Mouse (Mus musculus) midbrain, embryonic 15.5 days (tissue): ENCODE results near the gene Inip. TPM values are rescaled to one million over a fixed set of nuclear protein-coding genes. Genes with fewer than 3 reads are reported as not detected.

ENCODE experiments used
- ATAC-seq: fragments of 200-750 bp; cut with Nextera tagmentation; replicated peaks from 2 replicates; pipeline ENCODE4 v1.8.0; 2017; ENCODE audit warnings: moderate TSS enrichment
- H3K27ac ChIP-seq: fragments of 300-500 bp; sonication (generic); 2 replicates; pipeline ENCODE4 v1.5.1; 2015; ENCODE audit warnings: mild to moderate bottlenecking, inconsistent platforms
- H3K27me3 ChIP-seq: fragments of 300-500 bp; sonication (generic); replicated peaks from 2 replicates; pipeline ENCODE4 v1.6.1; 2015; ENCODE audit warnings: inconsistent platforms
- H3K36me3 ChIP-seq: fragments of 300-500 bp; sonication (generic); replicated peaks from 2 replicates; pipeline ENCODE4 v1.6.1; 2015; ENCODE audit warnings: inconsistent platforms
- H3K4me1 ChIP-seq: fragments of 300-500 bp; sonication (generic); 2 replicates; pipeline ENCODE4 v1.6.1; 2015; ENCODE audit warnings: inconsistent platforms
- H3K4me2 ChIP-seq: fragments of 300-500 bp; sonication (generic); 2 replicates; pipeline ENCODE4 v1.6.1; 2015; ENCODE audit warnings: inconsistent platforms, mild to moderate bottlenecking, moderate library complexity
- H3K4me3 ChIP-seq: fragments of 300-500 bp; sonication (generic); 2 replicates; pipeline ENCODE4 v1.5.1; 2015; ENCODE audit warnings: mild to moderate bottlenecking, inconsistent platforms
- H3K9ac ChIP-seq: fragments of 300-500 bp; sonication (generic); 2 replicates; pipeline ENCODE4 v1.6.1; 2015; ENCODE audit warnings: mild to moderate bottlenecking, inconsistent platforms
- H3K9me3 ChIP-seq: fragments of 300-500 bp; sonication (generic); 2 replicates; pipeline ENCODE4 v1.6.1; 2016; ENCODE audit warnings: inconsistent platforms
- WGBS: fragments of 180-500 bp; shearing (Covaris S2); methylation state at CpG from one replicate; pipeline ENCODE4 v1.1.7; 2015; ENCODE audit warnings: mixed read lengths; 5-methylcytosine and 5-hydroxymethylcytosine counted together
- polyA plus RNA-seq: library from polyadenylated mRNA; unstranded; fragments of >200 nt; fragmentation: Nextera tagmentation; extraction: Ambion mirVana; gene quantifications from 2 replicates; pipeline ENCODE4 v1.2.1, GENCODE M21; 2015

Inip gene
- polyA plus RNA-seq, result 55.4 and 61.4 TPM in 2 replicates

GRCm38 (mm10) chr4:59801489-59801888 is at the start of gene Inip:
Inip (minus strand) TSS chr4:59801589.
- ATAC-seq, result no peak
- H3K4me2 ChIP-seq, result no peak within 1 kb of the TSS
- peaks cover 4% of the 10 kb centered on the region for H3K4me1 ChIP-seq
- H3K9ac ChIP-seq, result no peak within 1 kb of the TSS
- no peak within 1 kb of the TSS for H3K4me3 ChIP-seq
- no peaks in the 10 kb centered on the region for H3K36me3 ChIP-seq
- H3K9me3 ChIP-seq, result no peaks in the 10 kb centered on the region
- no peak within 1 kb of the TSS for H3K27ac ChIP-seq
- H3K27me3 ChIP-seq, result no peaks in the 10 kb centered on the region

DNA sequence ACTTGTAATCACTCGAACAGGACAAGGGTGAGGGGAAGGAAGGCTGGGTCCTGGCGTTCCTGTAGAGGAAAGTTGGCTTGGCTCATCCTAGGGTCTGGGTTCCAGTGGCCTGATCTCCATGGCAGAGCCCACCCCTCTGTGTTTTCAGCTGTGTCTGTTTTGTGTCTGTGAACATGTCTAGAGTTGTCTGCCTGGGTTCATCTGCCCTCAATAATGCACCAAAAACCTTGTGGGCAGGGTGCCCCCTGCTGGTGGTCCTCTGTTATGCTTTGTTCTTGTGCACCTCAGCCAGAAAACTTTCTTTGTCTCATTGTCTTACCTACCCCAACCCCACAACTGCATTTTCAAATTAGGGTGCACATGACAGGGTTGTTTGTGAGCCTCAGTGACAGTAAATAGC is 48.8 kb upstream of the Inip start:
- no peak overlapping the region for H3K27ac ChIP-seq
- H3K4me2 ChIP-seq, result no peak overlapping the region
- no peak overlapping the region for H3K4me3 ChIP-seq
- H3K27me3 ChIP-seq, result no peaks in the 10 kb centered on the region
- WGBS, result 76% methylated on average over 2 of the region's 2 CpGs
- H3K9ac ChIP-seq, result no peak overlapping the region
- 0 out of 2 replicates have a peak, but pooled peaks have one; percentile 38 for ATAC-seq
- no peaks in the 10 kb centered on the region for H3K36me3 ChIP-seq
- H3K9me3 ChIP-seq, result no peaks in the 10 kb centered on the region
- no peaks in the 10 kb centered on the region for H3K4me1 ChIP-seq

DNA sequence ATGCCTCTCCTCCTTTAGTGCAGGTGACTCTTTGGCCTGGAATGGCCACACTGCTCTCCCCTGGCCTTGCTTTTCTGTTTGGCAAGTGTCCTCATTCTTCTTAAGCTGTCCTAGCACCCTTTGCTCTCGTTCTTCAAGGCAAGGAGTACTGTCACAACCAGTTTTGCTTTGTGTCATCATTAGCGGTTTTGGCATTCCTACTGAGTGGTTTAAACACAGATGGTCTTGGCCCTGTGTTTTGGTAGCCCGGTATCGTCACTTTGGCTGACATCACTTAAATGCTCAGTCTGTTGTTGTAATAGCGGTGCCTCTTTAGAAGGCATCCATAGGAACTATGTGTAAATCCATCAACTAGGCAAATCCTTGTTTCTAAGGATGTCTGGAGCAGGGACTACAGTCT is 46.1 kb upstream of the Inip start:
- WGBS, result 90% methylated on average over 5 of the region's 5 CpGs

GRCm38 (mm10) chr4:59845245-59845637 is 43.9 kb upstream of the Inip start:
- H3K27me3 ChIP-seq, result no peaks in the 10 kb centered on the region
- no peak for ATAC-seq
- no peak overlapping the region for H3K9ac ChIP-seq
- H3K36me3 ChIP-seq, result no peaks in the 10 kb centered on the region
- no peak overlapping the region for H3K4me2 ChIP-seq
- no peaks in the 10 kb centered on the region for H3K9me3 ChIP-seq
- 94% methylated on average over 3 of the region's 3 CpGs for WGBS
- no peak overlapping the region for H3K4me3 ChIP-seq
- H3K27ac ChIP-seq, result no peak overlapping the region
- H3K4me1 ChIP-seq, result no peaks in the 10 kb centered on the region

More for the DNA sequence above, 46.1 kb upstream of the Inip start:
- Histone ChIP-seq H3K4me3 (no peak overlapping the region), H3K9me3 (no peaks in the 10 kb centered on the region), H3K27ac (no peak overlapping the region), H3K27me3 (no peaks in the 10 kb centered on the region), H3K36me3 (no peaks in the 10 kb centered on the region), H3K4me2 (no peak overlapping the region), H3K4me1 (no peaks in the 10 kb centered on the region), H3K9ac (no peak overlapping the region)
- no peak for ATAC-seq

GRCm38 (mm10) chr4:59844460-59845244 is 43.3 kb upstream of the Inip start:
- 87% methylated on average over 15 of the region's 15 CpGs for WGBS
- Histone ChIP-seq H3K4me2 (no peak overlapping the region), H3K36me3 (no peaks in the 10 kb centered on the region), H3K9me3 (no peaks in the 10 kb centered on the region), H3K27me3 (no peaks in the 10 kb centered on the region), H3K4me3 (no peak overlapping the region), H3K4me1 (no peaks in the 10 kb centered on the region), H3K27ac (no peak overlapping the region), H3K9ac (no peak overlapping the region)
- no peak for ATAC-seq

DNA sequence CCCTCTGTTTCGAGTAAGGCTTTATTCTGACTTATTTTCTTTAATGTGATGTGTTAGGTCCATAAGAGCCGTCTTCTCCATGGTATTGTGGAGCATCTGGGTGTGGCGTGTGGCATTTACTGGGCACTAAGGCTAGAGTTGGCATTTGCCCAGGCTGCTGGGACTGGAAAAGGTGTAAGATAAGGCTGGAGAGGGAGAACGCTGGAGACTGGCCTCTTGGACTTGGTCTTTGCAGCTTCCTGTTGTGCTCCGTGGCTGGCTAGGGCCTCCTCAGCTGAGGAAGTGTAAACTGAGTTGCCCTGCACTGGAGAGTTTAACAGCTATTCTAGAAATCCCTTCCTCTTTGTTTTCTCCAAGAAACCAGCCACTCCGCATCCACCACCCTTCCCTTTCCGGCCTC is 36.3 kb upstream of the Inip start:
- Histone ChIP-seq H3K27ac (no peak overlapping the region), H3K9ac (no peak overlapping the region), H3K4me2 (no peak overlapping the region), H3K9me3 (no peaks in the 10 kb centered on the region), H3K36me3 (no peaks in the 10 kb centered on the region), H3K4me3 (no peak overlapping the region), H3K4me1 (no peaks in the 10 kb centered on the region), H3K27me3 (no peaks in the 10 kb centered on the region)
- no peak for ATAC-seq
- 84% methylated on average over 7 of the region's 7 CpGs for WGBS

DNA sequence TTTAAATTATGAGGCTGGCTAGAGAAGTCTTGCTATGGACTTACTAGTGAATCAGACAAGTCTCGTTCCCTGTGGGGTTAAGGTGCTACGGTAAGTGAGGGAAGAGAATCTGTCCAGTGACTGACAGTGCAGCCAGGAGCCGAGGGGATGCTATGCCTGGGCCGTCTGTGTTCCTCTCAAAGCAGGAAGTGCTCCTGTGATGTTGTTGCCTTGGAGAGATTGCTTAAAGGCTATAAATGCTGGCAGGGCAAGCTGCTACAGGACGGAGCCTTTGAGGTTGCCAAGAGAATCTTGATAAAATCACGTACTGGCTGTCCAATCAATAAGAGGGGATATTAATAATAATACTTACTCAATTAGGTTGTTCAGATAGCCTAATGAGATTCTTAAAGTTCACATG is 31.4 kb upstream of the Inip start:
- H3K9ac ChIP-seq, result no peak overlapping the region
- H3K27me3 ChIP-seq, result no peaks in the 10 kb centered on the region
- ATAC-seq, result no peak
- H3K4me3 ChIP-seq, result no peak overlapping the region
- H3K9me3 ChIP-seq, result no peaks in the 10 kb centered on the region
- WGBS, result 82% methylated on average over 6 of the region's 6 CpGs
- H3K36me3 ChIP-seq, result no peaks in the 10 kb centered on the region
- H3K27ac ChIP-seq, result no peak overlapping the region
- H3K4me1 ChIP-seq, result no peaks in the 10 kb centered on the region
- no peak overlapping the region for H3K4me2 ChIP-seq

DNA sequence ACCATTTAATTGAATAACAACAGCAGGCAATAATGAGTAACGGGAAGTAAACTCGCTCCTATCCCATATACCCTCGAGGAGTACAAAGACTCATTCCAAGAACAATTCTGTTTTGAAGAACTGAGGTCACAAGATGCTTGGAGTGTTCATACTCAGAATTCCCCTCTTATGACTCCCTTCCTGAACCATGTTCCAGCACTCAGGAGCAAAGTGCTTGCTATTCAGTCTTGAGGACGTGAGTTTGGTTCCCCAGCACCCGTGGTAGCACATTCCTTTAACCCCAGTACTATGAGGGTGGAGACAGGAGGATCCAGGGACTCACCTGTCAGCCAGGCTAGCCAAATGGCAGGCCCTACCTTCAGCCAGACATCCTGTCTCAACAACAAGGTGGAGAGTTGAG is 29.6 kb upstream of the Inip start:
- ATAC-seq, result no peak
- no peaks in the 10 kb centered on the region for H3K4me1 ChIP-seq
- H3K9me3 ChIP-seq, result no peaks in the 10 kb centered on the region
- no peaks in the 10 kb centered on the region for H3K27me3 ChIP-seq
- H3K36me3 ChIP-seq, result no peaks in the 10 kb centered on the region
- H3K9ac ChIP-seq, result no peak overlapping the region
- no peak overlapping the region for H3K4me3 ChIP-seq
- 89% methylated on average over 5 of the region's 5 CpGs for WGBS
- H3K27ac ChIP-seq, result no peak overlapping the region
- no peak overlapping the region for H3K4me2 ChIP-seq

DNA sequence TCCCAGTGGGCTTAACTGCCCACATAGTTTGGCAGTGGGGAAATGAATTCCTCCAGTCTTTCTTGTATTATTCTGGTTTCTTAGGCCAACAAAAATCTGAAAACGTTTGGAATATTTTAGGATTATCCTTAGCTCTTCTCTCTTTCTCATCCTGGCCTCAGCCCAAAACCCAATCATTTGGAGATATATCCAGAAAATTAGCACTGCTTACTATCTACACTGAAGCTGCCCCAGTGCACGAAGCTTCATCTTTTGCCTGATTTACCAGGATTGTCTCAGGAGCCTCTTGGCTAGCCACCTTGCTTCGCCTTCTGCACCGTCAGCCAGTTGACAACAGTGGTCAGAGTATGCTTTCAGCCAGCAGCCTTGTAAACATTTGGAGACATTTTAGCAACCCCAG is 27.7 kb upstream of the Inip start:
- H3K4me2 ChIP-seq, result no peak overlapping the region
- no peak overlapping the region for H3K4me3 ChIP-seq
- no peak overlapping the region for H3K27ac ChIP-seq
- H3K9ac ChIP-seq, result no peak overlapping the region
- H3K9me3 ChIP-seq, result no peaks in the 10 kb centered on the region
- no peaks in the 10 kb centered on the region for H3K27me3 ChIP-seq
- no peaks in the 10 kb centered on the region for H3K4me1 ChIP-seq
- ATAC-seq, result no peak
- WGBS, result 85% methylated on average over 4 of the region's 4 CpGs
- no peaks in the 10 kb centered on the region for H3K36me3 ChIP-seq

DNA sequence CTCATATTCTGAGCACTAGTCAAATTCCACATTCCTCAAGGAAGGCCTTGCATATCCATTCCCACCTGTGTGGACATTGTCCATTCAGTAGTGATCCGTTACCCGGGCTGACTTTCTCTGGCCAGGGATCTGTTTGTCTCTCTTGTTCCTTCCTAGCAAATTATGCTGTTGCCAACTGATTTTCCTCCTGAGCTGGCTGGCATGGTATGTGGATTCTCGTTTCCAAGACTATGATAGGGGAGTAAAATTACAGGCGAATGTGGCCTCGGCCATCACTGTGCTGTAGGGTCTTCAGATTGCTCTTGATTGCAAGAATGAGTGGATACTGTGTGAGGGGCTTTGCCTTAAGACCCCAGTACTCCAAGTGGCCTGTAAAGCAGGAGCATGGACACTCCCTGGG is 25.0 kb upstream of the Inip start:
- no peak for ATAC-seq
- no peak overlapping the region for H3K9ac ChIP-seq
- H3K27me3 ChIP-seq, result no peaks in the 10 kb centered on the region
- no peaks in the 10 kb centered on the region for H3K36me3 ChIP-seq
- no peaks in the 10 kb centered on the region for H3K9me3 ChIP-seq
- no peak overlapping the region for H3K4me2 ChIP-seq
- 88% methylated on average over 5 of the region's 5 CpGs for WGBS
- H3K27ac ChIP-seq, result no peak overlapping the region
- H3K4me3 ChIP-seq, result no peak overlapping the region
- H3K4me1 ChIP-seq, result no peaks in the 10 kb centered on the region

- no peaks in the 10 kb centered on the region for H3K9me3 ChIP-seq
- no peak overlapping the region for H3K4me3 ChIP-seq
- no peak overlapping the region for H3K9ac ChIP-seq
- no peaks in the 10 kb centered on the region for H3K27me3 ChIP-seq
- no peak for ATAC-seq
- no peak overlapping the region for H3K27ac ChIP-seq
- no peaks in the 10 kb centered on the region for H3K4me1 ChIP-seq
- H3K36me3 ChIP-seq, result no peaks in the 10 kb centered on the region
- no peak overlapping the region for H3K4me2 ChIP-seq
- WGBS, result 92% methylated on average over 6 of the region's 6 CpGs
Observed at GRCm38 (mm10) chr4:59825634-59826033, 24.2 kb upstream of the Inip start.

GRCm38 (mm10) chr4:59824860-59825259 is 23.5 kb upstream of the Inip start:
- Histone ChIP-seq H3K9me3 (no peaks in the 10 kb centered on the region), H3K9ac (no peak overlapping the region), H3K27me3 (no peaks in the 10 kb centered on the region), H3K27ac (no peak overlapping the region), H3K36me3 (no peaks in the 10 kb centered on the region), H3K4me3 (no peak overlapping the region), H3K4me1 (peaks cover under 1% of the 10 kb centered on the region; the same call in 1 of the 2 replicates), H3K4me2 (no peak overlapping the region)
- ATAC-seq, result no peak
- WGBS, result 94% methylated on average over 5 of the region's 5 CpGs

DNA sequence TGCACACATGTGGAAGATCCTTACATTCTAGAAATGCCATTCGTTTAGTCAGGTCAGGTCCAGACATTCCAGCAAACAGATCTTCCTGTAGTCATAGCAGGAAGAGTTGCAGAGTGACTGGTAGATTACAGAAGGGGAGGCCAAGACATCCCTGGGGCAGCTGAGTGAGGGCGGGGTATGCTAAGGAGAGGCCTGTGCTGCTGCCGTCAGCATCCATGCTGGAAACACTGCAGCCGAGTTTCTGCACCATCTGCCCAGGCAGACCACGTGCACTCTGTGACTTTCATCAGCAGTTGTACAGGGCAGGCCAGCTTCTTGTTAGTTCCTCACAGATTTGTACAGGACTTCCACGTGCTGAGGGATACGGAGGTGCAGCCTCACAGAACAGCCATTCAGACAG is 22.1 kb upstream of the Inip start:
- Histone ChIP-seq H3K4me2 (no peak overlapping the region), H3K27ac (no peak overlapping the region), H3K9me3 (no peaks in the 10 kb centered on the region), H3K9ac (no peak overlapping the region), H3K4me3 (no peak overlapping the region), H3K27me3 (no peaks in the 10 kb centered on the region), H3K4me1 (peaks cover 13% of the 10 kb centered on the region; the same call in 1 of the 2 replicates), H3K36me3 (no peaks in the 10 kb centered on the region)
- 61% methylated on average over 7 of the region's 7 CpGs for WGBS
- ATAC-seq, result no peak
